Mouse (Mus musculus): ENCODE results near the gene Pax7. TPM values are rescaled to one million over a fixed set of nuclear protein-coding genes. Genes with fewer than 3 reads are reported as not detected.

Gene Pax7
- polyA plus RNA-seq, 1 experiment: not detected

DNA sequence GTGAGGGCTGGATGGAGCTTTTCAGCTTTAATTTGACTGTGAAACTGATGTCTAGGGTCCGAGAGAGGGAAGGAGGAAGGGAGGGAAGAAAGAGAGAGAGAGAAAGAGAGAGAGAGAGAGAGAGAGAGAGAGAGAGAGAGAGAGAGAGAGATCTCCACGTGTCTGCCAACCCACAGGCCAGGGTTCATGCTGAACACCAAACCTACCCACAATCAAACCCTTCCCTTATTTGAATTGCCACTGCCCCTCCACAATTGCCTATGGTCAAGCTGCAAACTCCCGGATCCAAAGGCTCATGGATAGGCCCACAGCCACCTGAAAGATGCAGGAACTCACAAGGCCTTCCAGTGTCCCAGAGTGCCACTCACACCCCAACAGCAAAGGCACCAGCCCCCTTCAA, 7.1 kb downstream of the Pax7 start:
- H3K27me3 ChIP-seq (ENCODE audit: control insufficient read depth): peaks cover 100% of the 10 kb centered on the region

DNA sequence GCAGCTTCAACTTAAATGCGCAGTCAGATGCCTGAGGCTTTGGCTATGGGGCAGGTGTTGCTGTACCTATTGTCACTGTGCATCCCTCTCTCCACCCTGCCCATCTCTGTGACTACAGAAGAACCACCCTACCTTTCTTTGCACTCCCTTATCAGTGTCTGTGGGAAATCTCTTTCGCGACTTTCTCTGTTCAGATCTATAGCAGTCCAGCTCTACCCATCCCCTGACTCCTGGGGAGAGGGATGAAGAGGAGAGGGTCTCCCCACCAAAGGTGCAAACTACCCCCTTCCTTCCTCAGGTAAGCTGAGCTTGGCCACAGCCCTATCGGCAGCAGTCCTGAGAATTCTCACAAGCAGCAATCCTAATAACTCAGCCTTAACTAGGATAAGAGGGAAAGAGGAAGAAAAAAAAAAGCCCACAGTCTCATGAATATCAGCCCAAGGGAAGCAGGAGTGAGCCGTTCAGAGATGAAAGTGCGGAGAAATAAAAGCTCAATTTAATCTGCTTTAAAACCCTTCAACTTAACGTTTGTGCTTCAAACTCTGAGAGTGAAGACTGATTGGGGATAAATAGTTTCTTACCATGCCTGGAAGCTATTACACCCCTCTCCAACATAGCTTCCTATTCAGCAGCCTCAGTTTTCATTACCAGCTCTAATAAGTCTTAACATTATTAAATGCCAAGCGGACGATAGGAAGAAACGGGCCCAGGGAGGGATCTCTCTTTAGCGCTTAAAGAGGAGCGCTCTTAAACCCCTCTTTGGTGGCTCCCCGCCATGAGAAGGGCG, 7.8 kb downstream of the Pax7 start:
- Histone ChIP-seq H3K27me3 (ENCODE audit: control insufficient read depth) (peaks cover 100% of the 10 kb centered on the region), H3K9me3 (ENCODE audit: control insufficient read depth, low read length) (no peaks in the 10 kb centered on the region)
- TF ChIP-seq TAL1 (IDR thresholded peaks at IDR 0.05; ENCODE audit: low read length) (no peak), GATA1 (IDR thresholded peaks at IDR 0.05; ENCODE audit: low read length) (no peak)

More for the DNA sequence above, 7.1 kb downstream of the Pax7 start:
- TF ChIP-seq TAL1 (IDR thresholded peaks at IDR 0.05; ENCODE audit: low read length) (no peak), GATA1 (IDR thresholded peaks at IDR 0.05; ENCODE audit: low read length) (no peak)
- no peaks in the 10 kb centered on the region for H3K9me3 ChIP-seq (ENCODE audit: control insufficient read depth, low read length)
- no peak overlapping the region for H3K4me3 ChIP-seq (replicated peaks)
- H3K4me1 ChIP-seq (ENCODE audit: control insufficient read depth): no peaks in the 10 kb centered on the region
- H3K36me3 ChIP-seq (ENCODE audit: control insufficient read depth): no peaks in the 10 kb centered on the region

DNA sequence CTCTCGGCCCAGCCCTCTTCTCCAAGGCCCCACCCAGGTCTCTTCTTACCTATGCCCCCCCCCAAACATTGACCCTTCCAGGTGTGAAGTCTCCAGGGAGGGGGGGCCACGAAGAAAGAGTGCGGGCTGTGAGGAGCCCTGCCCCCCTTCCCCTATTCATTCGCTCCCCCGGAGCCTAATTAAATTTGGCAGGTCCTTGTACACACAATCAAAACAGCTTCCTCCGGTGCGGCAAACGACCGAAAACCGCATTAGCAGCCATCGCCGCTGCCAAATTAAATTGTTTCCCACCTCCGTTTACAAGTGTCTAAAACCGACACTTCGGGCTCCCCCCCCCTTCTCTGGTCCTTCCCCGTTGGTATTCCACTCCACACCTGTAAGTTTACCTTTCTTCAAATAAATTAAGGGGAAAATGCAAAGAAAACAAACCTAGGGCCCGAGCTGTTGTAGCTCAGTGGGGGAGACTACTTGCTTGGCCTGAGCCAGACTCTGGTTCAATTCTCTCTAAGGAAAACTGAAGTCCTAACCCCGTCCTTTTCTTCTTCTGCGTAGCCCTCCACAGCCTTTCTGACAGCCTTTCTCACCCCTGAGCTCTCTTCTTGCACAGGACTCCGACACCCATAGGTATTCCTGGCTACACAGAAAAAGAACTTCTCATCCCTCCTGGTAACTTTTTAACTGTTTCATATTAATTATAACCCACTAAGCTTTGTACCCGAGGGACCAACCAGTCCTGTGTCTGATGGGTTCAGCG, 8.6 kb downstream of the Pax7 start:
- TF ChIP-seq GATA1 (IDR thresholded peaks at IDR 0.05; ENCODE audit: low read length) (no peak), TAL1 (IDR thresholded peaks at IDR 0.05; ENCODE audit: low read length) (no peak)
- no peak overlapping the region for H3K4me3 ChIP-seq (replicated peaks)
- H3K4me1 ChIP-seq (ENCODE audit: control insufficient read depth): no peaks in the 10 kb centered on the region
- H3K27me3 ChIP-seq (ENCODE audit: control insufficient read depth): peaks cover 99% of the 10 kb centered on the region
- H3K9me3 ChIP-seq (ENCODE audit: control insufficient read depth, low read length): no peaks in the 10 kb centered on the region
- H3K36me3 ChIP-seq (ENCODE audit: control insufficient read depth): no peaks in the 10 kb centered on the region

More for the DNA sequence above, 7.8 kb downstream of the Pax7 start:
- H3K36me3 ChIP-seq (ENCODE audit: control insufficient read depth): no peaks in the 10 kb centered on the region
- H3K4me1 ChIP-seq (ENCODE audit: control insufficient read depth): no peaks in the 10 kb centered on the region
- H3K4me3 ChIP-seq (replicated peaks): no peak overlapping the region

DNA sequence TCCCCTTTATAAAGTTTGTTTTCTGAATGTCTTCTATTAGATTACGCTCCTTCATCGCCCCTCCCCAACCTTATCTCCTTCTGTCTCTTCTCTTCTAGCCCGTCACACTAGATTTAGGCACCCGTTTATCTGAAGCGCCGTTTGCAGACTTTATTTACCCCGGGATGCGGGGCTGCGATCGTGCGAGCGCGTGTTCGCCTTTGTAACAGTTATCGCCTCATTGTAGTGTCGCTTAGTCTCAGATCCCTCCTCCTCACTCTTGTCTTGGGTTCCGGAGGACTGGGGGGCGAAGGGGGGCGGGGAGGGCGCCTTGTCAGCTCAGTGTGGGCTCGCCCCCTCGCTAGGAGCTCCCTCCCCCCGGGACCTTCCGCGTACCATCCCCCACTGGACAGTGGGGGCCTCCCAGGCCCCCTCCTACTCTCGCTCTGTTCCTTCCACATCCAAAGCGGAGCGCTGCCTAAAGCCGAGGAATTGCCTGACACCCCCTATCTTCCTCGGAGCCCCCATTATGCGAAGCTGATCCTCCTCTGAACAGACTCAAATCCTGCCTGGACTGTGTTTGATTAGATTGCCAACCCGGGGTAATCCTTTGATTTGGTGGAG, 9.4 kb downstream of the Pax7 start:
- no peak overlapping the region for H3K4me3 ChIP-seq (replicated peaks)
- H3K4me1 ChIP-seq (ENCODE audit: control insufficient read depth): no peaks in the 10 kb centered on the region
- no peak for TF ChIP-seq GATA1 (IDR thresholded peaks at IDR 0.05; ENCODE audit: low read length)
- no peak for TF ChIP-seq TAL1 (IDR thresholded peaks at IDR 0.05; ENCODE audit: low read length)
- H3K9me3 ChIP-seq (ENCODE audit: control insufficient read depth, low read length): no peaks in the 10 kb centered on the region
- peaks cover 99% of the 10 kb centered on the region for H3K27me3 ChIP-seq (ENCODE audit: control insufficient read depth)
- H3K36me3 ChIP-seq (ENCODE audit: control insufficient read depth): no peaks in the 10 kb centered on the region

DNA sequence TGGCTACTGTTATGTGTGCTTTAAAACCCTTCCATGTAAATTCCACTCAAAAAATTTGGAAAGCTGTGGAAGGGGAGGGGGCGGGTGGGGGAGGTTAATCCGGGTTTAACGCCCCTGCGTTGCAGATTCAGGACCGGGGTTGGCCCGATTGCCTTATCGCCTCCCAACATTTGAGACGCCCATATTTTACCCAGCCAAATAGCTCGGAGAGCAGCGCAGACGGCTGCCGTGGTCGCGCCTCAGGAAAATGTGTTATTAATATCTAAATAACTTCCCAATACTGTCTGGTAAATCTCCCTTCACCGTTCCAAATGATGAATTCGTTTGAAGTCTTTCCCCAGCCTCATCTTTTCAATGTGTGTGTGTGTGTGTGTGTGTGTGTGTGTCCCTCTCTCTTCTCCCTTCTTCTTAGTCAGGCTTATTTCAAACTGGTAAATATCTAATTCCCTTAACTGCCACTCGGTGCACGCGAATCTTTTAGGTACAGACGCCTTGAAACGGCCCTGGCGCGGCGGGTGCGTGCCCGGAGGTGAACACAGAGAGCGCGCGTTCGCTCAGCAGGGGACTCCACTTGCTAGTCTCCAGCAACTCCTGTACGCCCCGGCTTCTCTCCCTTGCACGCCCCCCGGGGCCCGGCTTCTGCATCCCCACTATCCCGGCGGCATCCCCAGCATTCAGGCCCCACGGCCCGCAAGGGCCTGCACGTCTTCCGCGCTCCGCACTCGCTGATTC, 10.0 kb downstream of the Pax7 start:
- TF ChIP-seq TAL1 (IDR thresholded peaks at IDR 0.05; ENCODE audit: low read length): no peak
- TF ChIP-seq GATA1 (IDR thresholded peaks at IDR 0.05; ENCODE audit: low read length): no peak
- Histone ChIP-seq H3K4me3 (replicated peaks) (no peak overlapping the region), H3K4me1 (ENCODE audit: control insufficient read depth) (no peaks in the 10 kb centered on the region), H3K9me3 (ENCODE audit: control insufficient read depth, low read length) (no peaks in the 10 kb centered on the region), H3K36me3 (ENCODE audit: control insufficient read depth) (no peaks in the 10 kb centered on the region), H3K27me3 (ENCODE audit: control insufficient read depth) (peaks cover 99% of the 10 kb centered on the region)

DNA sequence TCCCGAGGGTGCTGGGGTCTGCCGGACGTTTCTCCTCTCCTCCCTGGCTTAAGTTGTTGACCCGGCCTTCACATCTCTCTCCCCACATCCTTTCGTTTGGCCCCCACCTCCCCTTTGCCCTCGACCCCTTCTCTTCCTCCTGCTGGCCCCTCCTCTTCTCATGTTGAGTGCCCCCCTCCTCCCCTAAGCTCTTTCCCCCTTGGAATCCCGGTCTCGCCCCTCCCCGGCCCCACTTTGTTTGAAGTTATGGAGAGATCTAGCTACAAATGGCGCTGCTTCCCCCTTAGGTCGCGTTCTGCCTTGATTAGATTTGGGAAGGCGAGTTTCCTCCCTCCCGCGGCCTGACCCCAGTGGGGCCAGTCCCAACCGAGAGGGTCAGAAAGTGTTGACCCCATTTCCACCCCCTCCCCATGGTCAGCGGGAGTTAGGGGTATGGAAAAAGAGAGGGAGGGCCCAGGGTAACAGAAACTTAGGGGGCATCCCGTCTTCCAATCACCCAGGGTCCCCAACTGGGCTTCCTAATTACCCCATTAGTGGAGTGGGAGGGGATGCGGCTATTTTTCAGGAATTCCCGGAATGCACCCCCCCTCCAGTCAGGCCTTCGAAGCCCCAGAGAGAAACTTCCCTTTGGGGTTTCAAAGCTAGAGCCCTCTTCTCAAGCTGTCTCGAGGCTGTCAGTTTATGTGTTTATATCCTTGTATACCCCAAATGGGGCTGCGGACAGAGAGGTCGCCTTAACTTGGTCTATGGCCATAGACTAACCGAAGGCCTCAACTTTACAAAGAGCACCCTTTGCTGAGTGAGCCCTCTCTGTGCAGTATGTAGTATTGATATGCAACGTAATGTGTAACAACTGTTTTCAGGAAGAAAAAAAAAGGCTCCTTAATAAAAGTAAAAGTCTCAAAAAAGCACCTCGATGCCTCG, 10.9 kb downstream of the Pax7 start:
- no peaks in the 10 kb centered on the region for H3K9me3 ChIP-seq (ENCODE audit: control insufficient read depth, low read length)
- H3K36me3 ChIP-seq (ENCODE audit: control insufficient read depth): no peaks in the 10 kb centered on the region
- no peaks in the 10 kb centered on the region for H3K4me1 ChIP-seq (ENCODE audit: control insufficient read depth)
- no peak for TF ChIP-seq TAL1 (IDR thresholded peaks at IDR 0.05; ENCODE audit: low read length)
- TF ChIP-seq GATA1 (IDR thresholded peaks at IDR 0.05; ENCODE audit: low read length): no peak
- peaks cover 98% of the 10 kb centered on the region for H3K27me3 ChIP-seq (ENCODE audit: control insufficient read depth)
- H3K4me3 ChIP-seq (replicated peaks): no peak overlapping the region

DNA sequence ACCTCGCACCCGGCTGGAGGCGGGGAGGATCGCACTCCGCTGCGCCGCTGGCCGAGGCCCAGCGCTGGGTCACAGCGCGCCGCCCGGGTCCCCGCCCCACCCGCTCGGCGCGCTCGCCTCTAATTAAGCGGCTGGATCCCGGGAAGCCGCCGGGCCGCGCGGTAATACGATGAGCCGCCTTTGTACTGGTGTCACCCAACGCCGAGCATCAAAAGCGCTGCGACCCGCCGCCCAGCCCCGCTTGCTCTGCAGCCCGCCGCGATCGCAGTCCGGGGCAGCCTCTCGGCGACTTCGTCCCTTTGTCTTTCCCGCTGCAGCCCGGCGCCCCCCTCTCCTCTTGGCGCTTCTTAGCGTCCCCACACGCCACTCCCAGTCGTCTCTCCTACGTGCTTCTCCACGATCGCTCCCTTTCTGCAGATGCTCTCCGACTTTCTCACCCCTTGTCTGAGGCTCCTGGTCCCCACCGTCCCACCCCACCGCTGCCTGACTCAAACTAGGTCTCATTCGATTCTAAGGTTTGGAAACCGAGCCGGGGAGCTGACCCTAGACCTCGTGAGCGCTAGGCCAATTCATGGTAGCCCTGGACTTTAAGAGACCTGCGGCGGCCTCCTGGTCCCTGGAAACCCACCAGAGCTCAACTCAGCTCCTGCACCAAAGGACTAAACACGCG, 11.7 kb downstream of the Pax7 start:
- no peak overlapping the region for H3K4me3 ChIP-seq (replicated peaks)
- no peak for TF ChIP-seq TAL1 (IDR thresholded peaks at IDR 0.05; ENCODE audit: low read length)
- TF ChIP-seq GATA1 (IDR thresholded peaks at IDR 0.05; ENCODE audit: low read length): no peak
- H3K36me3 ChIP-seq (ENCODE audit: control insufficient read depth): no peaks in the 10 kb centered on the region
- H3K9me3 ChIP-seq (ENCODE audit: control insufficient read depth, low read length): no peaks in the 10 kb centered on the region
- no peaks in the 10 kb centered on the region for H3K4me1 ChIP-seq (ENCODE audit: control insufficient read depth)
- peaks cover 98% of the 10 kb centered on the region for H3K27me3 ChIP-seq (ENCODE audit: control insufficient read depth)

Data from erythroblast, embryonic 14.5 days (primary cell).